Mouse (Mus musculus) hindbrain, embryonic 13.5 days (tissue): ENCODE results near the gene Dhx30. TPM values are rescaled to one million over a fixed set of nuclear protein-coding genes. Genes with fewer than 3 reads are reported as not detected.
"Not testable (repeated sequence)": the region's sequence is repeated elsewhere in the genome, so short reads cannot be mapped to it uniquely, and the experiment has no call there.

Source experiments
- ATAC-seq: fragments of 200-750 bp; cut with Nextera tagmentation; 2 replicates; pipeline ENCODE4 v1.8.0; 2017; ENCODE audit warnings: moderate TSS enrichment; ENCODE audit not compliant: low FRiP score
- H3K27ac ChIP-seq: fragments of 300-500 bp; sonication (generic); 2 replicates; pipeline ENCODE4 v1.5.1; 2015; ENCODE audit warnings: inconsistent platforms, mild to moderate bottlenecking, moderate library complexity
- H3K27me3 ChIP-seq: fragments of 300-500 bp; sonication (generic); 2 replicates; pipeline ENCODE4 v1.6.1; 2015; ENCODE audit warnings: mild to moderate bottlenecking, inconsistent platforms
- H3K36me3 ChIP-seq: fragments of 300-500 bp; sonication (generic); 2 replicates; pipeline ENCODE4 v1.6.1; 2015; ENCODE audit warnings: mild to moderate bottlenecking, inconsistent platforms
- H3K4me1 ChIP-seq: fragments of 300-500 bp; sonication (generic); replicated peaks from 2 replicates; pipeline ENCODE4 v1.6.1; 2015; ENCODE audit warnings: inconsistent platforms
- H3K4me2 ChIP-seq: fragments of 300-500 bp; sonication (generic); 2 replicates; pipeline ENCODE4 v1.6.1; 2015; ENCODE audit warnings: inconsistent platforms, mild to moderate bottlenecking, moderate library complexity
- H3K4me3 ChIP-seq: fragments of 300-500 bp; sonication (generic); 2 replicates; pipeline ENCODE4 v1.5.1; 2015; ENCODE audit warnings: mild to moderate bottlenecking, inconsistent platforms
- H3K9ac ChIP-seq: fragments of 300-500 bp; sonication (generic); 2 replicates; pipeline ENCODE4 v1.6.1; 2015; ENCODE audit warnings: mild to moderate bottlenecking, inconsistent platforms
- H3K9me3 ChIP-seq: fragments of 300-500 bp; sonication (generic); 2 replicates; pipeline ENCODE4 v1.6.1; 2016; ENCODE audit warnings: inconsistent platforms
- WGBS: fragments of 180-500 bp; shearing (Covaris S2); methylation state at CpG from one replicate; pipeline ENCODE4 v1.1.7; 2015; 5-methylcytosine and 5-hydroxymethylcytosine counted together
- polyA plus RNA-seq: library from polyadenylated mRNA; unstranded; fragments of >200 nt; fragmentation: Nextera tagmentation; extraction: Ambion mirVana; gene quantifications from 2 replicates; pipeline ENCODE4 v1.2.1, GENCODE M21; 2015

Gene Dhx30
- polyA plus RNA-seq, 1 experiment from 2014 or later = 186 TPM

DNA sequence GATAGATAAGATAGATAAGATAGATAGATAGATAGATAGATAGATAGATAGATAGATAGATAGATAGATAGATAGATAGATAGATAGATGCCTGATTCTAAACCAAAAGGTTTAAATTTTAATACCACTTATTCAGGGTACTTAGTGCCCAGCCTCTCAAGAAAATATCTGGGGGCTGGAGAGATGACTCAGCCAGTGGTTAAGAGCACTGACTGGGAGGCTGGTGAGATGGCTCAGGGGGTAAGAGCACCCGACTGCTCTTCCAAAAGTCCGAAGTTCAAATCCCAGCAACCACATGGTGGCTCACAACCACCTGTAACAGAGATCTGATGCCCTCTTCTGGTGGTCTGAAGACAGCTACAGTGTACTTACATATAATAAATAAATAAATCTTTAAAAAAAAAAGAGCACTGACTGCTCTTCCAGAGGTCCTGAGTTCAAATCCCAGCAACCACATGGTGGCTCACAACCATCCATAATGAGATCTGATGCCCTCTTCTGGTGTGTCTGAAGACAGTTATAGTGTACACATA lies 6.4 kb upstream of the Dhx30 start:
- not testable (repeated sequence) for H3K36me3 ChIP-seq, H3K9me3 ChIP-seq, ATAC-seq, H3K27me3 ChIP-seq, H3K4me3 ChIP-seq, H3K9ac ChIP-seq, H3K4me1 ChIP-seq, H3K27ac ChIP-seq, H3K4me2 ChIP-seq
- WGBS = 74% methylated on average over 2 of the region's 2 CpGs

DNA sequence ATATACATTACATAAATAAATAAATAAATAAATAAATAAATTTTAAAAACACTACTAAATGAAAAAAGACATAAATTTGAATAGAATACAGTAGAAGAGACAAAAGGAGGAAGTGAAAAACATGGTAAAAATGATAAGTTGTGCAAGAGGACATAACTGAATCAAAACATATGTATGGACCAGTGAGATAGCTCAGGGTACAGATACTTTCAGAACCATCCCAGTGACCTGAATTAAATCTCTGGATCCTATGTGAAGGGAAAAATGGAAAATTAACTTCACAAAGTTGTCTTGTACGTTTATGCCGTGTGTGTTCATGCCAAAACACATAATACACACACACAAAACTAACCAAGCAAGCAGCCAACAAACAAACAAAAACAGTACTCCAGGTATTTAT lies 5.7 kb upstream of the Dhx30 start:
- Histone ChIP-seq H3K4me1 (peaks cover 10% of the 10 kb centered on the region), H3K27ac (no peak overlapping the region), H3K4me2 (no peak overlapping the region), H3K9me3 (no peaks in the 10 kb centered on the region), H3K36me3 (no peaks in the 10 kb centered on the region), H3K4me3 (no peak overlapping the region), H3K9ac (no peak overlapping the region), H3K27me3 (no peaks in the 10 kb centered on the region)
- WGBS = 93% methylated on average over 2 of the region's 2 CpGs
- no peak for ATAC-seq

DNA sequence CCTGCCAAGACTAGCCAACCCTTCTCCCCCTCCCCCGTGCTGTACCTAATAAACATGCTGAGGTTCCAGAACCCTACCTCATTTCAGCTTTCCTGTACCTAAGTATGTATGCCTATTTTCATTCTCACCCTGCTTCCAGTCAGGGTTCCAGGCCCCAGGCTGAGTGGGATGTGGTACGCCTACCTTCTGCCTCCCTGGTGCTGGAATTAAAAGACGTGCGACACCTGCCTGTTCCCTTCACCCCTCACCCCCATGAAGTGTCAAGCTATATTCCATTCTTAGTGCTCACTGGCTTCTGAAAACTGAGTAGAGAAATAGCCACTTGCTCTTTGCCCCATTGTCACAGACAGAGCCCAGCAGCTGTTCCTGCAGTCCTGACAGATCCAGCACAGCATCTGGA lies 3.8 kb upstream of the Dhx30 start:
- H3K27me3 ChIP-seq = no peaks in the 10 kb centered on the region
- 85% methylated on average over 4 of the region's 4 CpGs for WGBS
- ATAC-seq = no peak
- H3K9me3 ChIP-seq = no peaks in the 10 kb centered on the region
- no peaks in the 10 kb centered on the region for H3K36me3 ChIP-seq
- H3K4me2 ChIP-seq = no peak overlapping the region
- no peak overlapping the region for H3K9ac ChIP-seq
- H3K27ac ChIP-seq = no peak overlapping the region
- H3K4me1 ChIP-seq = peaks cover 14% of the 10 kb centered on the region
- H3K4me3 ChIP-seq = no peak overlapping the region

DNA sequence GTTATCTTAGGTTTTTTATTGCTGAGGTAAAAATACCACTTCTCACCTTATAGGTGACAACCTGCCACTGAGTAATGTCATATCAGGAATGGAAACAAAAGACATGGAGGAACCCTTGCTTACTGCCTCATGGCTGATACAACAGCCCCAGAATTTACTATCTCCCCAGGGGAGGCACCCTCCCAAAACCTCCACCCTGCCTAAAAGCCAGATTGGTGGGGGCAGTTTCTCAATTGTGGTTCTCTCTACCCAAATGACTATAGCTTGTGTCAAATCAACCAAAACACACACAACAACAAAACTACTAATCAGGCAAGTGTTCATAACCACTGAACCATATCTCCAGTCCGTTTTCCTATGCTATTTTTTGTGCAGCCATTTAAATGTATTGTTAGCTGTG lies 619 bp upstream of the Dhx30 start:
- H3K9me3 ChIP-seq = no peaks in the 10 kb centered on the region
- 45% methylated on average over 1 of the region's 1 CpGs for WGBS
- ATAC-seq = no peak
- no peaks in the 10 kb centered on the region for H3K27me3 ChIP-seq
- peaks cover 12% of the 10 kb centered on the region for H3K36me3 ChIP-seq
- peak overlapping the region; percentile 98 for H3K27ac ChIP-seq
- H3K4me3 ChIP-seq = peak overlapping the region; percentile 88
- H3K9ac ChIP-seq = peak overlapping the region; percentile 97
- peaks cover 25% of the 10 kb centered on the region for H3K4me1 ChIP-seq
- H3K4me2 ChIP-seq = peak overlapping the region; percentile 82

DNA sequence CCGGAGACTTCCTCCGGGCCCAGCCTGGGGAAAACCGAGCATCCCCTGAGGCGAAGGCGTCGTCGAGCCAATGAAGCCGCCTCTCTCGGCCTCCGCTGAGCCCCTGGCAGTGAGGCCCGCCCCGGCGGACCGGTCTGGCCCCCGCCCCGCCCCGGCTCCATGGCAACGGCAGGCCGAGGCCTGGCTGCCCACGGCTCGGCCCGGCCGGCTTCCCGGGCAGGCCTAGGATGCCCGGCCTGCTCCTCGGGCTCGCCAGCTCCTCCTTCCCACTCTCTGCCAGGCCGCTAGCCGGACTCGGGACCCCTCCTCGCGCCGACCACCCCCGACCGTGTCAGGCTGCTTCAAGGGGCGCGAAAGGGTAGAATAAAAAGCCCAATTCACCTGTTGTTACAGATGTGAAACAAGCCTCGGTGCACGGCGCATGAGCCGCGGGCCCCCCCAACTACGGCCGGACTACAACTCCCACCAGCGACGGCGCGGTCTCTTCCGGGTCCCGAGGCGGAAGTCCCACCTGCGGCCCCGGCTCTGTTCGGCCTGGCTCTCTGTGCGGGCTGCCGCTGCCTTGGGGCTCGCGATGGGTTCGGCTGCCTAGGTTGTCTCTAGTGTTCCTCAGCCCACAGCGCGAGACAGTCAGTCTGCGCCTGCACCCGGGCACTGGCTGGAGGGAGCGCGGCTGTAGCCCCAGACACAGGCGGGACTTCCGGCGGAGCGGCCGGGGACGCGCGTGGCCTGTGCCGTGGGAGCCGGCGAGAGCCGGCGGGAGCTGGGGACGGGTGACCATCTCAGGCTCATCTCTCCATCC lies 452 bp downstream of the Dhx30 start, which contains the start of gene Smarcc1:
Smarcc1 (plus strand) TSS at position 732 of the 802 bp plus-strand sequence.
- H3K4me2 ChIP-seq = peak within 1 kb of the TSS; percentile 82
- peak within 1 kb of the TSS; percentile 98 for H3K27ac ChIP-seq
- H3K9ac ChIP-seq = peak within 1 kb of the TSS; percentile 97
- peak within 1 kb of the TSS; percentile 88 for H3K4me3 ChIP-seq
- no peaks in the 10 kb centered on the region for H3K9me3 ChIP-seq
- H3K36me3 ChIP-seq = peaks cover 23% of the 10 kb centered on the region
- no peaks in the 10 kb centered on the region for H3K27me3 ChIP-seq
- under 1% methylated on average over 75 of the region's 79 CpGs for WGBS
- ATAC-seq = peak; percentile 97
- H3K4me1 ChIP-seq = peaks cover 25% of the 10 kb centered on the region

DNA sequence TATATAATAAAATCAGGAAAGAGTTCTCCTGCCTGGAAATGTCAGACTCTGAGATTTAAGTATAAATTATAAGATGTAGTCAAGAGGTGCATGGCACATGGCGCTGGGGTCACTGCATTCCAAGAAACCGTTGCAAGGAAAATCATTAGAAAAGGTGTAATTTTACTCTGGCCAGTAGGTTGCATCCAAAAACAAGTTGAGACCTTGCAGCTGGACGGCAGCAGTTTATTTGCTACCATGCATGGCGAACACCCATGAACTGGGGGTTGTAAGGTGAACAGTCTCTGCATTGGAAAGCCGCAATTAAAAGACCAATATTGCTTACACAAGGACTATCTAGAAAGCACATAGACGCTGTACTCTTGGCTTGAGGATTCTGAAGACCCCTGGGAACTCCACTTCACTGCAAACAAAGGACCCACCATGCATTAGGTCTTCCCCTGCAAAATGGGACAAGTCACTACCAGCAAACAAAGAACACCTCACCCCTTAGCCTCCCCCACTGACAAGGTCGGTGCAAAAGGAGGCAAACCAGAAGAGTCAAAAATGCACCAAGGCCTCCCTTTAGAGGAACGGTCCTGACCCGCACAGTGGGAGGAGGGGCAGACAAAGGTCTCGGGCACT lies 1.2 kb downstream of the Dhx30 start:
- Histone ChIP-seq H3K4me2 (peak overlapping the region; percentile 75), H3K36me3 (peaks cover 30% of the 10 kb centered on the region), H3K27me3 (no peaks in the 10 kb centered on the region), H3K9me3 (no peaks in the 10 kb centered on the region), H3K4me1 (peaks cover 25% of the 10 kb centered on the region), H3K27ac (peak overlapping the region; percentile 98), H3K4me3 (peak overlapping the region; percentile 88), H3K9ac (peak overlapping the region; percentile 97)
- ATAC-seq = no peak
- 8% methylated on average over 10 of the region's 10 CpGs for WGBS

DNA sequence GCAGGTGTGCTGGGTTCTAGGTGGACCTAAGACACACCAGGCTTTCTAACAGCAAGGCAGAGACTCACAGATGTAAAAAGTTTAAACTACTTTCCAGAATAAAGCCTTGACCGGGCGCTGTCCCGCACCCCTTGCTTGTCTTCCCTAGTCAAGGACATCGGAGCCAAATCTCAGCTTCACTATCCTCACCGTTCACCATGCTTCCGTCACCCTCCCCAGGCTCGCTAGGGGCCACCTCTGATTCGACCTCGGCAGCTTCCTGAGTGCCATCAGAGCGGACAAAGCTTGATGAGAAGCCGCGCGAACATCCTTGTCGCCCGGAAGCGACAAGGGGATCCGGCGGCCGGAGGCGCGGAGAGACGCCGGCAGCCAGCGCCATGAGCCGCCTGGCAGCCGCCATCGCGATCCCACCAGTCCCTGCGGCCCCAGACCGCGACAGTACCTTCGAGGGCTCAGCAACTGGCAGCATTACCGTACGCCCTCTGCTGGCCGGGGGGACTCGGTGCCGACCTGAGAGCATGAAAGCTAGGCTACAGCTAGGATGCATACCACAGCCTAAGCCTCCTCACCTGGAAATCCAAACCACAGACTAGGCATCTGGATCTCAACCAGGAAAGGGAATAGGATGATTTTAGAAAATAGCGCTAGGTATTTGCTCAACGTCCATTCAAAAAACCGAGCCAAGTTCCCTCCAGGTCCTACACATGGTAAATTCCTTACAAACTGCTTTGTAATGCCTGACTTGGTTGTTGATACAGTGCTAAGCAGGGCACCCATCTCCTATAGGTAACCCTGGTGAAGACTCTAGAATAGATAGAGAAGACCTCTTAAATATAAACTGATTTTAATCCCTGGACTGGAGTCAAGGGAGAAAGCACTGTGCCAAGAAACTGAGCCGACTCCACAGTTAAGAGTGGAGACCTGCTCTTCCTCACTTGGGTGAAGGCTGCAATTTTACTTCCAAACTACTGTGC lies 16.7 kb downstream of the Dhx30 start:
- H3K27me3 ChIP-seq = no peaks in the 10 kb centered on the region
- peaks cover 10% of the 10 kb centered on the region for H3K4me1 ChIP-seq
- H3K36me3 ChIP-seq = peaks cover 80% of the 10 kb centered on the region
- H3K9me3 ChIP-seq = no peaks in the 10 kb centered on the region
- peak; percentile 98 for ATAC-seq
- peak overlapping the region; percentile 86 for H3K9ac ChIP-seq
- H3K4me2 ChIP-seq = peak overlapping the region; percentile 90
- H3K4me3 ChIP-seq = peak overlapping the region; percentile 77
- 3% methylated on average over 41 of the region's 41 CpGs for WGBS
- peak overlapping the region; percentile 56; the same call in 1 of the 2 replicates for H3K27ac ChIP-seq

DNA sequence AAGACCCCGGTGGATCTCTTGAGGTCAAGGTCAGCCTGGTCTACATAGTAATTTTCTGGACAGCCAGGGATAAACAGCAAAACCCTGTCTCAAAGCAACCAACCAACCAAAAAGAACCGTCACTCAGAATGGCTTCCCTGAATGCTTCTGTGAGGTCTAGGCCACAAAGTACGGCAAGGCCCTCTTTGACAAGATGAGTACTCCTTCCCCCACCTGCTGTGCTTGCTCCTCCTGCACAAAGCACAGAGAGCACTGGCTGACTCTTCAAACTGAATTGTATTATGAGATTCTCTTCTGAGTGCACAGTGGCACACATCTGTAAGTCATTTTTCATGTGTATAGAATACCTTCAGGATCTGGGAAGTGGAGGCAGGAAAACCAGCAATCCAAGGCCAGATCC lies 19.8 kb downstream of the Dhx30 start:
- no peaks in the 10 kb centered on the region for H3K27me3 ChIP-seq
- H3K9me3 ChIP-seq = no peaks in the 10 kb centered on the region
- H3K36me3 ChIP-seq = peaks cover 78% of the 10 kb centered on the region
- ATAC-seq = no peak
- H3K4me1 ChIP-seq = peaks cover 10% of the 10 kb centered on the region
- H3K27ac ChIP-seq = no peak overlapping the region
- no peak overlapping the region for H3K9ac ChIP-seq
- WGBS = 85% methylated on average over 3 of the region's 3 CpGs
- no peak overlapping the region for H3K4me2 ChIP-seq
- H3K4me3 ChIP-seq = no peak overlapping the region

DNA sequence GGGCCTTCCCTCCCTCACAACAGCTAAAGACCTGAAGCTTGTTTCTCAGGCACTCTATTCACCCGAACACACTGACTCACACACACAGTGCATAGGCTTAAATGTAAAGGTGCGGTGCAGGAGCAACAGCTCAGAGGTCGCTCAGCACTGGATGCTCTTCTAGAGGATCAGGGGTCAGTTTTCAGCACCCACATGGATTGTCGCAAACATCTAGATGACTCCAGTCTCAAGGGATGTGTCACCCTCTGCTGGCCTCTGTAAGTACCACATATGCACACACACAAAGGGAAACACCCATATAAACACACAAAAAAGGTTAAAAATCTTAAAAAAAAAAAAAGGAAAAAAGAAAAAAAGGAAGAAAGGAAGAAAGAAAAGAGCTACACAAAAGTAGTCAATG lies 22.9 kb downstream of the Dhx30 start:
- H3K9me3 ChIP-seq = no peaks in the 10 kb centered on the region
- no peak for ATAC-seq
- peaks cover 93% of the 10 kb centered on the region for H3K36me3 ChIP-seq
- WGBS = 96% methylated on average over 4 of the region's 4 CpGs
- no peaks in the 10 kb centered on the region for H3K27me3 ChIP-seq
- no peak overlapping the region for H3K9ac ChIP-seq
- no peak overlapping the region for H3K27ac ChIP-seq
- H3K4me1 ChIP-seq = no peaks in the 10 kb centered on the region
- H3K4me3 ChIP-seq = no peak overlapping the region
- H3K4me2 ChIP-seq = no peak overlapping the region

DNA sequence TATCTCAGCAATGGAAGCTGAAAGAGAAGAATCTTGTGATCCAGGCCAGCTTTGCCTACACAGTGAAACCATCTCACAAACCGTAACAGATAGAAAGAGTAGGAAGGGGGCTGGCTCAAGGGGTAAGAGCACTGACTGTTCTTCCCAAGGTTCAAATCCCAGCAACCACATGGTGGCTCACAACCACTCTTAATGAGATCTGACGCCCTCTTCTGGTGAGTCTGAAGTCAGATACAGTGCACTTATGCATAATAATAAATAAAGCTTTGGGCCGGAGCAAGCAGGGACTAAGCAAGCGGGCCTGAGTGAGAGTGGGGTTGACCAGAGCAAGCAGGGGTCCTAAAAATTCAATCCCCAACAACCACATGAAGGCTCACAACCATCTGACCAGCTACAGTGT lies 24.3 kb downstream of the Dhx30 start:
- Histone ChIP-seq H3K4me3 (no peak overlapping the region), H3K9ac (no peak overlapping the region), H3K27me3 (no peaks in the 10 kb centered on the region), H3K4me2 (no peak overlapping the region), H3K27ac (no peak overlapping the region), H3K4me1 (no peaks in the 10 kb centered on the region), H3K9me3 (no peaks in the 10 kb centered on the region), H3K36me3 (peaks cover 94% of the 10 kb centered on the region)
- no peak for ATAC-seq
- WGBS = 83% methylated on average over 4 of the region's 4 CpGs

DNA sequence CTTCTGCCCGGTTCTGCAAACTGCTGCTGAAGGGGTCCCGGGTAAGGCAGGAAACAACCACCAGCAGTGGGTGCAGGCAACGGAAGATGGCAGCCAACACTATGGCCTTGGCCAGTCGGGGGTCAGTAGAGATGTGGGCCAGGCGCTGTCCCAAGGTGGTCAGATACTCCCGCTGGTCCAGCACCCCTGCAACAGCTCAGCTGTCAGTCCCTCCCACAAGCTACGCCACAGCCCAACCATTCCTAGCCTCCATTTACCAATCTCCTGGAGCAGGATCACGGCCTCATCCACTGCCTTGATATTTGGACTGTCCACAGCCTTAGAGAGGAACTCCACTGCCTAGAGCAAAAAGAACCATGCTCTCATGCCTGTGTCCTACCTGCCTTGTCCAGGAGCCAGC lies 31.9 kb downstream of the Dhx30 start:
- Histone ChIP-seq H3K4me2 (no peak overlapping the region), H3K27me3 (no peaks in the 10 kb centered on the region), H3K36me3 (peaks cover 99% of the 10 kb centered on the region), H3K4me3 (no peak overlapping the region), H3K9me3 (no peaks in the 10 kb centered on the region), H3K9ac (no peak overlapping the region), H3K4me1 (no peaks in the 10 kb centered on the region), H3K27ac (peak overlapping the region; percentile 8; the same call in 1 of the 2 replicates)
- no peak for ATAC-seq
- WGBS = 91% methylated on average over 8 of the region's 8 CpGs
